Mouse (Mus musculus): ENCODE results near the gene Igfn1. TPM values are rescaled to one million over a fixed set of nuclear protein-coding genes. Genes with fewer than 3 reads are reported as not detected.

The Igfn1 gene
- polyA plus RNA-seq, 1 experiment from 2014 or later: not detected

- 50% methylated on average over 12 of the region's 12 CpGs for WGBS
- DNase-seq (ENCODE audit: low spot score): peak; percentile 74
- peaks cover 9% of the 10 kb centered on the region for H3K4me1 ChIP-seq
- peaks cover 19% of the 10 kb centered on the region; the same call in 1 of the 2 replicates for H3K27me3 ChIP-seq (ENCODE audit: low read depth, poor library complexity, severe bottlenecking)
- H3K27ac ChIP-seq (replicated peaks): no peak overlapping the region
- H3K4me3 ChIP-seq: no peak overlapping the region
- H3K9me3 ChIP-seq (replicated peaks): no peaks in the 10 kb centered on the region
- H3K36me3 ChIP-seq: no peaks in the 10 kb centered on the region
Measured at GRCm38 (mm10) chr1:135944526-135945259, 61.4 kb downstream of the Igfn1 start.

GRCm38 (mm10) chr1:135943713-135944112, 62.4 kb downstream of the Igfn1 start:
- WGBS: 100% methylated on average over 2 of the region's 2 CpGs
- Histone ChIP-seq H3K4me1 (peaks cover 9% of the 10 kb centered on the region), H3K27me3 (ENCODE audit: low read depth, poor library complexity, severe bottlenecking) (peaks cover 19% of the 10 kb centered on the region; the same call in 1 of the 2 replicates), H3K27ac (replicated peaks) (no peak overlapping the region), H3K4me3 (no peak overlapping the region), H3K9me3 (replicated peaks) (no peaks in the 10 kb centered on the region), H3K36me3 (no peaks in the 10 kb centered on the region)
- DNase-seq (ENCODE audit: low spot score): no peak

DNA sequence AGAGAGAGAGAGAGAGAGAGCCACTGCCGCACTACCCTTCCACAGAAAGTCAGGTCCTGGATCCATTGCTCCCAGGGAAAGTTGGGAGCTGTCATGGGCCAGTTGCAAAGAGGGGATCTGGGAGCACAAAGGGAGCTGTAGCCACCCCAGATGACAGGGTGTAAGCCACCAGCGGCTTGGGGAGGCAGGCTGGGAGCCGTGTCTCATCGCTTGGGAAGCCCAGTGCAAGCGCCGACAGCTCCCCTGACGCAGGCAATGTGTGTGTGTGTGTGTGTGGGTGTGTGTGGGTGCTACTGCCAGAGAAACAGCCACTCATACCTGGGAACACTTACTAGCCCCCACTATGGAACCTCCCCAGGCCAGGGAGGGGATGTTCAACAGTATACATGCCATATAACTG, 64.0 kb downstream of the Igfn1 start:
- no peak for DNase-seq (ENCODE audit: low spot score)
- Histone ChIP-seq H3K27ac (replicated peaks) (no peak overlapping the region; the same call in 1 of the 2 replicates), H3K27me3 (ENCODE audit: low read depth, poor library complexity, severe bottlenecking) (peaks cover 19% of the 10 kb centered on the region; the same call in 1 of the 2 replicates), H3K36me3 (no peaks in the 10 kb centered on the region), H3K9me3 (replicated peaks) (no peaks in the 10 kb centered on the region), H3K4me1 (peaks cover 9% of the 10 kb centered on the region), H3K4me3 (no peak overlapping the region)
- 44% methylated on average over 7 of the region's 7 CpGs for WGBS

DNA sequence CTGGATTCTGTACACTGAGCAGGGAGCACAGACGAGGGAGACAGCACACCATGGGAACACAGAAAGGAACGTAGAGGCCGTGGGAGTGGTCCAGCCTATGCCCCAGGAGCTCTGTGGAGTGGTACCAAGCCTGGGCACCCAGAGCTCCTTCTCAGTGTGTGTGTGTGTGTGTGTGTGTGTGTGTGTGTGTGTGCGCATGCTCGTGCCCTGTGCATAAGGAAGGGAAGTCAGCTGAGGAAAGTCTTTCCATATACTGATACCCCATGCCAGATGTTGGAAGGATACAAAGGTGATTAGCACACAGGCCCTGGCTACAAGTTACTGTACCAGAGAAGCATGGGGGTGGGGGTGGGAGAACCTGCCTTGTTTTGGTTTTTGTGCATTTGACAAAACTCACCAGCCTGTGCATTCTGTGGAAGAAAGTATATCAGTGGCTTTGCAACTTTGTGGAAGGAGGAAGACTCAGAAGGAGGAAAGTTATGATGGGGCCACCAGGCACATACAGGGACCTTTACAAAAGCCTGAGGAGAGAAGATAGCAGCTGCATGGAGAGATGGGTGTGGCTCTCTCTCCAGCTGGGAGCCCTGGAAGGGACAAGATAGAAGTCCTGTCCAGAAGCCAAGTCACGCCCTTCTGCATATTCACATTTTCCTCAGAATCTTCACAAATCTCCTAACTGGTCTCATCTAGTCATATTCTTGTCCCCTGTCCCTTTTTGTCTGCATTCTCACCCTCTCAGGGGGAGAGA, 64.7 kb downstream of the Igfn1 start:
- H3K4me1 ChIP-seq: peaks cover 9% of the 10 kb centered on the region
- H3K4me3 ChIP-seq: no peak overlapping the region
- no peaks in the 10 kb centered on the region for H3K9me3 ChIP-seq (replicated peaks)
- H3K36me3 ChIP-seq: no peaks in the 10 kb centered on the region
- WGBS: 81% methylated on average over 6 of the region's 6 CpGs
- H3K27me3 ChIP-seq (ENCODE audit: low read depth, poor library complexity, severe bottlenecking): peaks cover 19% of the 10 kb centered on the region; the same call in 1 of the 2 replicates
- no peak for DNase-seq (ENCODE audit: low spot score)
- H3K27ac ChIP-seq (replicated peaks): 0 out of 2 replicates have a peak overlapping the region, but pooled peaks have one; percentile 17

- 91% methylated on average over 1 of the region's 1 CpGs for WGBS
- Histone ChIP-seq H3K9me3 (replicated peaks) (no peaks in the 10 kb centered on the region), H3K27me3 (ENCODE audit: low read depth, poor library complexity, severe bottlenecking) (no peaks in the 10 kb centered on the region; the same call in 1 of the 2 replicates), H3K4me1 (no peaks in the 10 kb centered on the region), H3K36me3 (no peaks in the 10 kb centered on the region), H3K27ac (replicated peaks) (no peak overlapping the region), H3K4me3 (no peak overlapping the region)
- no peak for DNase-seq (ENCODE audit: low spot score)
Measured at GRCm38 (mm10) chr1:135936091-135936490, 70.1 kb downstream of the Igfn1 start.

DNA sequence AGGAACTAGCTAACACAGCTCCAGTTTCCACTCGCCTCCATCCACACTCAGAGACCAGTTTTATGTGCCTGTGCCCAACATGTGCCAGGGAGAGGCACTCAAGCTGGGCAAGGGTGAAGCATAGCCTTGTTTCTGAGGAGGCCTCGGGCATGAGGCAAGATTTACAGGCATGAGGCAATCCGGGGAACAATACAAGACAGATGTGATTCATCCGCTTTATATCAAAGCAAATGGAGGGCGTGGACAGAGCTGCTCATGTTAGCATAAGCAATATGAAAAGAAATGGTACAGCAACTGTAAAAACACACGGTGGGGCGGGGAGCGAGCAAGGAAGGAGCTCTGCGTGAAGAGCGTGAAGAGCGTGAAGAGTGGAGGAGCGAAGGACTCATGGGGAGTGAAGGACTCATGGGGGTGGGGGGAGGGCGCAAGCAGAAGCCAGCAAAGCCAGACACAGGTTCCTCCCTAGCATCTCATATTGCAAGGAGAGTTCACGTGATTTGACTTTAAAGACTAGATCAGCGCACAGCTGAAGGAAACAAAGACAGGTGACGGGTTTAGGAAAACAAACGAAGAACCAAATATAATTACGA, 72.3 kb downstream of the Igfn1 start:
- Histone ChIP-seq H3K9me3 (replicated peaks) (no peaks in the 10 kb centered on the region), H3K4me3 (no peak overlapping the region), H3K27me3 (ENCODE audit: low read depth, poor library complexity, severe bottlenecking) (no peaks in the 10 kb centered on the region; the same call in 1 of the 2 replicates), H3K36me3 (no peaks in the 10 kb centered on the region), H3K4me1 (peaks cover 10% of the 10 kb centered on the region), H3K27ac (replicated peaks) (no peak overlapping the region)
- 86% methylated on average over 18 of the region's 18 CpGs for whole genome bisulfite sequencing
- DNase-seq (ENCODE audit: low spot score): no peak

GRCm38 (mm10) chr1:135929876-135930275, 76.3 kb downstream of the Igfn1 start:
- Histone ChIP-seq H3K9me3 (replicated peaks) (no peaks in the 10 kb centered on the region), H3K4me1 (peaks cover 10% of the 10 kb centered on the region), H3K27me3 (ENCODE audit: low read depth, poor library complexity, severe bottlenecking) (peaks cover 11% of the 10 kb centered on the region), H3K4me3 (no peak overlapping the region), H3K27ac (replicated peaks) (no peak overlapping the region), H3K36me3 (no peaks in the 10 kb centered on the region)
- WGBS: 62% methylated on average over 3 of the region's 3 CpGs
- no peak for DNase-seq (ENCODE audit: low spot score)

DNA sequence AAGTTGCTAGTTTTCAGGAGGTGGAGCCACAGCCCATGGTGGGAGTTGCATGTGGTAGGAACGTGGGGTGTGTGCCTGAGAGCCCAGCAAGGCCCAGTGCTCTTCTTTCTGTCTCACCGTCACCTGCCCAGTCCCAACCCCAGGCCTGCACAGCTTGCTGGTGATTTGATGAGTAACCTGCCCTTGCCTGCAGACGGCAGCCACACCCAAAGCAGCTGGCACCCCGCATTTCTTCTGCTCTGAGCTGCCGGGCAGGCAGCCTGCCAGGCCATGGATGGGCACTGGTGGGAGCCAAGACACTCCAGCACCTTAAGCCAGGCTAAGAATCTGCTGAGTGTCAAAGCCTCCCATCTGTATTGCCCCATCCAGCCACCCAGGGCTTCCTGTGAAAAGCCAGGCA, 80.3 kb downstream of the Igfn1 start:
- H3K9me3 ChIP-seq (replicated peaks): no peaks in the 10 kb centered on the region
- peaks cover 10% of the 10 kb centered on the region for H3K4me1 ChIP-seq
- H3K27ac ChIP-seq (replicated peaks): no peak overlapping the region
- H3K36me3 ChIP-seq: no peaks in the 10 kb centered on the region
- 79% methylated on average over 5 of the region's 5 CpGs for WGBS
- H3K4me3 ChIP-seq: no peak overlapping the region
- peaks cover 48% of the 10 kb centered on the region for H3K27me3 ChIP-seq (ENCODE audit: low read depth, poor library complexity, severe bottlenecking)
- DNase-seq (ENCODE audit: low spot score): no peak

DNA sequence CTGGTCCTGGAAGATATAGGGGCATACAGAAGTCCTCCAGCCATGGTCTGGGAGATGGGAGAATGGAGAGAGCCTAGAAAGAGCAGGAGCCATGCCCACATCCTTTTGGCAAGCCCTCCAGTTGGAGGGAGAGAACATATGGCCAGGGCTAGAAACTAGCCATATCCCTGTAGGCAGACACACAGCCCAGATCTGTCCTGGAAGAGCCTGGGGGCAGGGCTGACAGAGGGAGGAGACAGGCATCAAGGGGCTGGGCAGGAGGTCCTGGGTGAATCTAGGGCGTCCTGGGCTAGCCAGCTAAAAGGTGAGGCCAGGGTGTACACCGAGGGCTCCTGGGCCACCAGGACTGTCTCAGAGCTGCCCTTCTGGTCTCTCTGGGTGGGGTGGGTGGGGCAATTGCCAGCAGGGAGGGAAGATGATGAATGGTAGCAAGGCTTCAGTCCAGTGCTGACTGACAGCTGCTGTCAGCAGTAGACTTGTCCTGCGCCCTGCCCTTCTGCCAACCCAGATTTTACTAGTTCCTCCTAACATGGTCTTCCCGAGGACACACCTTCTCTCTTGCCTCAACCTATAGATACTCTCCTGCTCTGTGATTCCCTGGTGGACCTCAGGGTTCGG, 81.7 kb downstream of the Igfn1 start:
- no peak overlapping the region for H3K4me3 ChIP-seq
- no peak overlapping the region for H3K27ac ChIP-seq (replicated peaks)
- no peak for DNase-seq (ENCODE audit: low spot score)
- 81% methylated on average over 5 of the region's 5 CpGs for WGBS
- H3K36me3 ChIP-seq: no peaks in the 10 kb centered on the region
- H3K27me3 ChIP-seq (ENCODE audit: low read depth, poor library complexity, severe bottlenecking): peaks cover 62% of the 10 kb centered on the region
- no peaks in the 10 kb centered on the region for H3K9me3 ChIP-seq (replicated peaks)
- peaks cover 3% of the 10 kb centered on the region for H3K4me1 ChIP-seq

DNA sequence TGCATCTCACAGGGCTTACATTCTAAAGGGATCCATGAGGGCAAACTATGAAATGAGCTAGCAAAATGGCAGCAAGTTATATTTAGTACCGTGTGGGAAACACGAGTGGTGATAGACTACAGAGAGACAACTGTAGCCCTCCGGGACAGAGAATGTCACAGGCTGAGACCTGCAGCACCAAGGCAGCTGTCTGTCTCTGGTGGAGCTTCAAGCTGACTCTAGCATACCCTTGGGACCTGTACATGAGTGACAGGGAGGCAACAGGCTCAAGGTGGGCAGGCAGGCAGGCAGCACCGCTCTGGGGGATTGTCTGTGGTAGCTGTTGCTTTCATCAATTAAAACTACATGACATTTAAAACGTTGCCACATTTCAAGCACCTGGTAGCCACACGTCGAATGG, 82.9 kb downstream of the Igfn1 start:
- Histone ChIP-seq H3K4me3 (no peak overlapping the region), H3K27me3 (ENCODE audit: low read depth, poor library complexity, severe bottlenecking) (peaks cover 75% of the 10 kb centered on the region), H3K27ac (replicated peaks) (no peak overlapping the region), H3K4me1 (peaks cover 11% of the 10 kb centered on the region), H3K9me3 (replicated peaks) (no peaks in the 10 kb centered on the region), H3K36me3 (no peaks in the 10 kb centered on the region)
- DNase-seq (ENCODE audit: low spot score): no peak
- WGBS: 82% methylated on average over 7 of the region's 7 CpGs

- DNase-seq (ENCODE audit: low spot score): peak; percentile 30
- Histone ChIP-seq H3K36me3 (no peaks in the 10 kb centered on the region), H3K4me1 (peaks cover 19% of the 10 kb centered on the region), H3K27me3 (ENCODE audit: low read depth, poor library complexity, severe bottlenecking) (peaks cover 94% of the 10 kb centered on the region), H3K27ac (replicated peaks) (no peak within 1 kb of the TSS), H3K9me3 (replicated peaks) (no peaks in the 10 kb centered on the region), H3K4me3 (peak within 1 kb of the TSS; percentile 46)
- under 1% methylated on average over 66 of the region's 67 CpGs for WGBS
Measured at GRCm38 (mm10) chr1:135918644-135919407, 87.3 kb downstream of the Igfn1 start, which contains the start of gene Pkp1. TSS of gene Pkp1 (minus strand) at chr1:135919207.

- Histone ChIP-seq H3K4me1 (peaks cover 19% of the 10 kb centered on the region), H3K9me3 (replicated peaks) (no peaks in the 10 kb centered on the region), H3K4me3 (no peak overlapping the region), H3K36me3 (no peaks in the 10 kb centered on the region), H3K27me3 (ENCODE audit: low read depth, poor library complexity, severe bottlenecking) (peaks cover 90% of the 10 kb centered on the region), H3K27ac (replicated peaks) (no peak overlapping the region)
- DNase-seq (ENCODE audit: low spot score): no peak
- 6% methylated on average over 5 of the region's 5 CpGs for WGBS
Measured at GRCm38 (mm10) chr1:135917206-135917605, 88.9 kb downstream of the Igfn1 start.
